Mouse (Mus musculus) myocyte (in vitro differentiated cells): ENCODE measurements around the gene Tomm34.

Experiments used
- CEBPB ChIP-seq: IDR thresholded peaks from 2 replicates; pipeline ENCODE4 v1.6.1; 2011; ENCODE audit warnings: mild to moderate bottlenecking, moderate library complexity; ENCODE audit not compliant: poor library complexity, insufficient read depth, severe bottlenecking
- E2F4 ChIP-seq: IDR thresholded peaks from one replicate; pipeline ENCODE4 v1.6.1; 2011; ENCODE audit warnings: mild to moderate bottlenecking, control low read depth, moderate library complexity; ENCODE audit not compliant: insufficient read depth
- MAX ChIP-seq: IDR thresholded peaks from one replicate; pipeline ENCODE4 v1.6.1; 2011; ENCODE audit warnings: low read depth, mild to moderate bottlenecking, control low read depth
- MYOD1 ChIP-seq, 3 experiments: IDR thresholded peaks; one replicate each; pipeline ENCODE4 v1.6.1; 2011; ENCODE audit warnings: control low read depth in 2 of 3, low read depth in 2 of 3, mild to moderate bottlenecking in 2 of 3, moderate library complexity in 1 of 3; ENCODE audit not compliant: insufficient read length in 2 of 3, control insufficient read depth in 1 of 3
- POLR2A ChIP-seq: IDR thresholded peaks from one replicate; pipeline ENCODE4 v1.6.1; 2011; ENCODE audit warnings: low read depth, mild to moderate bottlenecking, control low read depth, moderate library complexity; ENCODE audit not compliant: insufficient read length
- POLR2AphosphoS2 ChIP-seq: IDR thresholded peaks from one replicate; pipeline ENCODE4 v1.6.1; 2011; ENCODE audit warnings: low read depth, control low read depth; ENCODE audit not compliant: insufficient read length
- TCF12 ChIP-seq: IDR thresholded peaks from one replicate; pipeline ENCODE4 v1.6.1; 2011; ENCODE audit warnings: mild to moderate bottlenecking, control low read depth; ENCODE audit not compliant: poor library complexity, insufficient read depth, severe bottlenecking
- TCF3 ChIP-seq: IDR thresholded peaks from one replicate; pipeline ENCODE4 v1.6.1; 2011; ENCODE audit warnings: low read depth, control low read depth; ENCODE audit not compliant: insufficient read length
- USF1 ChIP-seq: IDR thresholded peaks from one replicate; pipeline ENCODE4 v1.6.1; 2011; ENCODE audit warnings: low read depth, mild to moderate bottlenecking, control low read depth, moderate library complexity

DNA sequence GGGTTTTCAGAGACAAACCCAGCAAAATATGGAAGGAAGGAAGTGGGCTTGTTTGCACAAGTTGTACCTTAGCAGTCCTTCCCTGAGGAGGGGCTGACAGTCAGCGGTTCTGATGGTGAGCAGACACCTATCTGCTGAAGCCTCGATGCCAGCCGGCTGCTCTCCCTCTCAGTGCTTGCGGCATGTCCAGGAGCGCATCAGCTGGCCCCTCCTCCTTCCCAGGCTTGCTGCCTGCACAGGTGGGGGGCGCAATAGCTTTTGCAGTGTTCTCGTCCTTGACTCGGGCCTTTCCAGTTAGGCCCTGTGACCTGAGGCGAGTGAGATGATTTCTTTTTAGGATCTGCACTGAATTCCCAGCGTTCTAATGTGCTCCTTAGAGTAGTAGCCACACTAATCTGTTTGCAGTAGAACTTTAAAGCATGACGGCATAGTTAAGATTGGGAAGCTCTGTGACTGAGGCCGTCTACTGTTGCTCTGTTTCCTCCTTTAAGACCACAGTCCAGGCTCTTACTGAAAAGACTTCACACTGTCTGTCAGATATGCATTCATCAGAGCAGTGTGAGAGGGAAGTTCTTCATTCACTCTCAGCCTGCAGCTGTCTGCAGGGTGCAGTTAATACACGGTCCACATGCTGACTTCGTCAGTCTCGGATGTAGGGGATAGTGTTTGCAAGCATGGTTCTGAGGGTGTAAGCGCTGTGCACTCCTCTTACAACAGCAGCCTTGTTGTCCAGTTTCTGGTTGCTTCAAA, 36.3 kb upstream of the Tomm34 start:
- TF ChIP-seq POLR2A (no peak), MYOD1 (IDR thresholded peaks at IDR 0.05; ENCODE audit: control insufficient read depth in 1 of 3, insufficient read length in 2 of 3, low read depth in 2 of 3) (no peak), CEBPB (no peak), USF1 (no peak), E2F4 (no peak), TCF12 (no peak), POLR2AphosphoS2 (no peak), MAX (no peak), TCF3 (no peak)
